Mouse (Mus musculus) G1E (cell line): Measurements from ENCODE around the gene Krt27.

Source experiments
- CTCF ChIP-seq: IDR thresholded peaks from 2 replicates; pipeline ENCODE4 v1.5.1; 2012; ENCODE audit warnings: low read depth, low read length, inconsistent platforms, mixed read lengths
- GATA1 ChIP-seq: IDR thresholded peaks from 2 replicates; pipeline ENCODE4 v1.6.1; 2012; ENCODE audit warnings: borderline replicate concordance, low read length, inconsistent platforms, mixed read lengths
- GATA2 ChIP-seq: IDR thresholded peaks from 2 replicates; pipeline ENCODE4 v1.6.1; 2012; ENCODE audit warnings: low read depth, low read length, inconsistent platforms, borderline replicate concordance
- TAL1 ChIP-seq: conservative IDR thresholded peaks from 2 replicates; pipeline ENCODE4 v1.6.1; 2012; ENCODE audit warnings: low read depth, low read length, inconsistent platforms, mixed read lengths

GRCm38 (mm10) chr11:99314594-99314993, 36.3 kb downstream of the Krt27 start:
- TF ChIP-seq CTCF (no peak), TAL1 (no peak), GATA1 (no peak), GATA2 (no peak)
